Mouse (Mus musculus) forebrain, postnatal 0 days (tissue): ENCODE measurements around the gene Kcnk1. TPM values are rescaled to one million over a fixed set of nuclear protein-coding genes. Genes with fewer than 3 reads are reported as not detected.

Experiments
- ATAC-seq: fragments of 200-750 bp; cut with Nextera tagmentation; 2 replicates; pipeline ENCODE4 v1.8.0; 2017; ENCODE audit warnings: mild to moderate bottlenecking, moderate library complexity
- DNase-seq: peaks from one replicate; pipeline ENCODE4 v3.0.0-alpha.2; 2015
- H3K27ac ChIP-seq: fragments of 300-500 bp; sonication (generic); 2 replicates; pipeline ENCODE4 v1.5.1; 2014; ENCODE audit warnings: low read depth, mild to moderate bottlenecking, antibody characterized with exemption, low read length, moderate library complexity, mixed read lengths
- H3K27me3 ChIP-seq: fragments of 300-500 bp; sonication (generic); 2 replicates; pipeline ENCODE4 v1.6.1; 2014; ENCODE audit warnings: mild to moderate bottlenecking, low read length, mixed read lengths; ENCODE audit not compliant: insufficient read depth
- H3K36me3 ChIP-seq: fragments of 300-500 bp; sonication (generic); 2 replicates; pipeline ENCODE4 v1.6.1; 2014; ENCODE audit warnings: mild to moderate bottlenecking, moderate library complexity; ENCODE audit not compliant: insufficient read depth
- H3K4me1 ChIP-seq: fragments of 300-500 bp; sonication (generic); 2 replicates; pipeline ENCODE4 v1.6.1; 2014; ENCODE audit warnings: antibody characterized with exemption; ENCODE audit not compliant: insufficient read depth
- H3K4me2 ChIP-seq: fragments of 300-500 bp; sonication (generic); 2 replicates; pipeline ENCODE4 v1.6.1; 2014; ENCODE audit warnings: low read depth, mild to moderate bottlenecking, moderate library complexity
- H3K4me3 ChIP-seq: fragments of 300-500 bp; sonication (generic); 2 replicates; pipeline ENCODE4 v1.5.1; 2014; ENCODE audit warnings: low read depth, low read length, mixed read lengths
- H3K9ac ChIP-seq: fragments of 300-500 bp; sonication (generic); 2 replicates; pipeline ENCODE4 v1.6.1; 2014; ENCODE audit warnings: mild to moderate bottlenecking
- H3K9me3 ChIP-seq: fragments of 300-500 bp; sonication (generic); 2 replicates; pipeline ENCODE4 v1.6.1; 2016; ENCODE audit warnings: low read length
- CTCF ChIP-seq: sonication (generic); IDR thresholded peaks from 2 replicates; pipeline ENCODE4 v1.5.1; 2016; ENCODE audit warnings: antibody characterized with exemption, control low read depth, low read depth
- WGBS: fragments of 180-500 bp; shearing (Covaris S2); extraction: QIAGEN DNeasy Blood & Tissue Kit; methylation state at CpG from one replicate; pipeline ENCODE4 v1.1.7; 2014; 5-methylcytosine and 5-hydroxymethylcytosine counted together
- polyA plus RNA-seq: library from polyadenylated mRNA; unstranded; fragments of >200 nt; fragmentation: Nextera tagmentation; extraction: Ambion mirVana; gene quantifications from 2 replicates; pipeline ENCODE4 v1.2.1, GENCODE M21; 2015
- total RNA-seq: library from RNA; depleted of rRNA; stranded (reverse); fragments of >200 nt; gene quantifications from 2 replicates; pipeline ENCODE4 v1.2.3, GENCODE M21; 2014; rRNA removed

Gene Kcnk1
- total and polyA plus RNA-seq, 2 experiments from 2014 or later = 38.8 to 43.9 TPM

DNA sequence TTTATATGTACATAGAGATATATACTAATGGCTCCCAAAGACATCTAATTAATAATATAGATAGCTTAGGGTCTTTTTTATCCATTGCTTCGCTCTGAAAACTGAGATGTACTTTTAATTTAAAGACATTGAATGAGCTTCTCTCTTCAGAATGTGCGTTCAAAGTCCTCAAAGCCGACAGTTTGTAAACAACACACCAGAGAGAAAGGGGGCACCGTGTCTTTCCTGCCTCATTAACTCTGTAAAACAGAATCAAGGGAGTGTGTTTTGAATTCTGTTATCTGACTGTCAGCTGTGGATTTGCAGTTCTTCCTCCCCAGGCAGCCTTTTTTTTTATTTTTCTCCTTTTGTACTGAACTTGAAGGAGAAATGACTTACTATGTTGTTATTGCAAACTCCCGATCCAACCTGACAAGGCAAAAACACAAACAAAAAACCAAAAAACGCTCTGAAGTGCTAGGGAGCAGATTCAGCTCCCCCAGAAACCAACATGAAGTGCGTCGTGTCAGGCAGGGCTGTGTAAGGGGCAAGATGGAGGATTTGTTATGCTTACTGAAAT is 69.7 kb downstream of the Kcnk1 start:
- H3K27ac ChIP-seq = peak overlapping the region; percentile 21; the same call in 1 of the 2 replicates
- WGBS = 23% methylated on average over 8 of the region's 8 CpGs
- DNase-seq = no peak

DNA sequence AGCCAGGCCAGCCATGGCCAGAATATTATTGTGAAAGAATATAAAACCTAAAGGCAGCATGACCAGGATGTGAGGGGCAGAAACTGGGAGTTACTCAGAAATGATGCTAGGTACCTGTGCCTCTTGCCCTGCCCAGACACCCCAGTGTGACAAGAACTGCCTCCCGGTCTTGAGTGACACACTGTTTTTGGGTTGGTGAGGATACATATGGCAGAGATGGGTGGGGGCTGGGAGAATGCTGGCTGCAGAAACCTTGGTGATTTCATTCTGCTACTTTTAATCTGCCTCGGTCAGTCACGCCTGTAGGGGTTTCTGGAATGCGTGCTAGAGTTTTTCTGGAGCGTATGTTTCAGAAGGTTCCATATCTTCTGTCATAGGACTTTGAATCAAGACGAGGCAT is 72.3 kb downstream of the Kcnk1 start:
- Histone ChIP-seq H3K4me1 (no peaks in the 10 kb centered on the region), H3K27me3 (no peaks in the 10 kb centered on the region), H3K4me3 (no peak overlapping the region), H3K9me3 (no peaks in the 10 kb centered on the region), H3K27ac (no peak overlapping the region), H3K36me3 (no peaks in the 10 kb centered on the region), H3K9ac (no peak overlapping the region), H3K4me2 (no peak overlapping the region)
- DNase-seq (no peak), ATAC-seq (no peak)
- no peak for TF ChIP-seq CTCF
- WGBS = 47% methylated on average over 6 of the region's 6 CpGs

More for the DNA sequence above, 69.7 kb downstream of the Kcnk1 start:
- Histone ChIP-seq H3K9me3 (no peaks in the 10 kb centered on the region), H3K4me1 (no peaks in the 10 kb centered on the region), H3K4me2 (no peak overlapping the region), H3K4me3 (no peak overlapping the region), H3K27me3 (no peaks in the 10 kb centered on the region), H3K9ac (no peak overlapping the region), H3K36me3 (no peaks in the 10 kb centered on the region)
- TF ChIP-seq CTCF = no peak
- ATAC-seq = peak; percentile 32; the same call in 1 of the 2 replicates

DNA sequence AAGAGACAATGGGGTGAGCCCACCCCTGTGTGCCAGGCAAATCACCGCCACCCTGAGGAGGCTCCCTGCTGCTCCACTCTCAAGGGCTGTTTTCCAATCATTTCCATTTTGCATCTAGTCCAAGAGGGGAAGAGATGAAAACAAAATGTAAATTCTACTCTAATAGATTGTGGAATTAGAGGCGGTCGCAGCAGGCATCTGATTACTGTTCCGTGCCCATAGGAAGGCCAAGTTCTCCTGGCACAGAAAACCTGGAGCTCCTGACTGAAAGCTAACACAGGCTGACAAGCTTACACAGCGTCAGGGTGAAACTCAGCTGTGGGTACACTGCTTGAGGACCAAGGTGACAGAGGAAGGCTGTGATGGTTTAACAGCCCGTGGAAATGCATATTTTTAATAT is 73.2 kb downstream of the Kcnk1 start:
- WGBS = 40% methylated on average over 6 of the region's 6 CpGs
- no peak overlapping the region for H3K9ac ChIP-seq
- H3K9me3 ChIP-seq = no peaks in the 10 kb centered on the region
- no peaks in the 10 kb centered on the region for H3K27me3 ChIP-seq
- no peak overlapping the region for H3K4me3 ChIP-seq
- no peak for TF ChIP-seq CTCF
- ATAC-seq = peak; percentile 46
- H3K4me1 ChIP-seq = peaks cover 6% of the 10 kb centered on the region
- H3K4me2 ChIP-seq = no peak overlapping the region
- peak; percentile 37 for DNase-seq
- no peak overlapping the region; the same call in 1 of the 2 replicates for H3K27ac ChIP-seq
- no peaks in the 10 kb centered on the region for H3K36me3 ChIP-seq

DNA sequence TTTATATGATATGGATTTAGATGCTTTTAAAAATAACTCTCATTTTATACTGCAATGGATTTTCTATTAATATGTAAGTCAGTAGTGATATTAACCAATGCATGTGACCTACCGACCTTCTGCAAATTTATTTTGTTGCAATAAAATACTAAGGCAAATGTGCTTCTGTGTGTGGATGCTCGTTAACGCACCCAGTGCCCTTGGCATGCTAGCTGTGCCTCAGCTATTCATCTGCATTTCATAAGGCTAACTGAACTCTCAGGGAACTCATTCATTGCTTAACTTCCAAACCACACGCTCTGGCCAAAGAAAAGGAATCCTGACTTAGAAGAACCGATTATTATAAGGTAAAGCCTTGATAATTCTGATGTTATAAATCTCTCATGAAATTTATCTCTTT is 77.7 kb downstream of the Kcnk1 start:
- no peak for TF ChIP-seq CTCF
- ATAC-seq (no peak), DNase-seq (peak; percentile 16)
- H3K27ac ChIP-seq = 0 out of 2 replicates have a peak overlapping the region, but pooled peaks have one; percentile 30
- no peaks in the 10 kb centered on the region for H3K36me3 ChIP-seq
- no peaks in the 10 kb centered on the region for H3K27me3 ChIP-seq
- no peak overlapping the region for H3K4me2 ChIP-seq
- no peak overlapping the region for H3K9ac ChIP-seq
- H3K4me3 ChIP-seq = no peak overlapping the region
- peaks cover 12% of the 10 kb centered on the region for H3K4me1 ChIP-seq
- no peaks in the 10 kb centered on the region for H3K9me3 ChIP-seq
- WGBS = 23% methylated on average over 5 of the region's 5 CpGs

DNA sequence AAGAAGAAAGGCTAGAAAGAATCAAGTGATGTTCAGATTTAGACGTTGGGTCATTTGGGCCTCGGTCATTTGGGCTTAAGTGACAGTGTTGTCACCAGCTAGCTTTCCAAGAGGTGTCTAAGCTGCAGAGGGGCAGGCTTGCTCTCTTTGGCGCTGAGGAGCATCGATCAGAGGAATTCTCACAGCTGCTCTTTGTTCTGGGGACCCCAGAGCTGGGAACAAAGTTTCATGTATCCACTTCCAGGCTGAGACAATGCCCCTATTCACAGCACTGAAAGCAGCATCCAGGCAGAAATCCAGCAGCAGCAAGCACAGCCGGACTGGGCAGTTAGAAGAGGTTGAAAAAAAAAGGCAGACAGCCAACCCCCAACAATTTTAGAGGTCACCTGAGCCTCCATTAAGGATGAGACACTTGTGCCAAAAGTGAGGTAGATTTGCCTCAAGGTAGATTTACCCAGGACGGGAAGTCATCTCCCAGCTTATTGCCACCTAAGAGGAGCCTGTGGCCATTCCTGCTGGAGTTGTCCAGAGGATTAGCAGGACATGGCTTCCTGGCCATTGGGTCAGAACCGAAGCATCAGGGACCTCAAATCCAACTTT is 78.3 kb downstream of the Kcnk1 start:
- no peak overlapping the region for H3K4me2 ChIP-seq
- 0 out of 2 replicates have a peak overlapping the region, but pooled peaks have one; percentile 30 for H3K27ac ChIP-seq
- peak; percentile 85 for ATAC-seq
- no peak overlapping the region for H3K9ac ChIP-seq
- peak; percentile 55 for DNase-seq
- no peak for TF ChIP-seq CTCF
- peaks cover 12% of the 10 kb centered on the region for H3K4me1 ChIP-seq
- no peaks in the 10 kb centered on the region for H3K36me3 ChIP-seq
- H3K4me3 ChIP-seq = no peak overlapping the region
- 14% methylated on average over 7 of the region's 7 CpGs for WGBS
- no peaks in the 10 kb centered on the region for H3K27me3 ChIP-seq
- no peaks in the 10 kb centered on the region for H3K9me3 ChIP-seq

DNA sequence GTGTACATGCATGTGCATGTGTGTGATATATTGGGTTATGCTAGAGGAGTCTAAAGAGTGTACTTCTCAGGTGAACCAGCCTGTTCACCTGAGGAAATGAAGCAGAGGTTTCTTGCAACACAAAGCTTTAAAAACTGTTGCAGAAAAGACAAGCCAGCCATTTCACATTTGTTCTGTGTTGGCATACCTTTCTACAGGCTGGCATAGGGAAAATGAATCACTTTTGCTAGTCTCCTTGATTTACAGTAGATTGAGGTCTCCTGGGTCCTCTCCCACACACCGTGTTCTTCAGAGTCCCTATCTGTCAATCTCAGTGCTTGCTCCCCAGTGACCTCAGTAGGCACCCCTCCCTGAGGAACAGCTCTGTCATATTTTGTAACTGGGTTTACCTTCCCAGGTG is 79.1 kb downstream of the Kcnk1 start:
- no peak overlapping the region for H3K9ac ChIP-seq
- H3K4me1 ChIP-seq = peaks cover 12% of the 10 kb centered on the region
- no peaks in the 10 kb centered on the region for H3K36me3 ChIP-seq
- H3K27ac ChIP-seq = no peak overlapping the region
- H3K4me2 ChIP-seq = no peak overlapping the region
- ATAC-seq = no peak
- no peak for TF ChIP-seq CTCF
- no peak for DNase-seq
- no peak overlapping the region for H3K4me3 ChIP-seq
- no peaks in the 10 kb centered on the region for H3K9me3 ChIP-seq
- 80% methylated on average over 1 of the region's 1 CpGs for WGBS
- no peaks in the 10 kb centered on the region for H3K27me3 ChIP-seq

DNA sequence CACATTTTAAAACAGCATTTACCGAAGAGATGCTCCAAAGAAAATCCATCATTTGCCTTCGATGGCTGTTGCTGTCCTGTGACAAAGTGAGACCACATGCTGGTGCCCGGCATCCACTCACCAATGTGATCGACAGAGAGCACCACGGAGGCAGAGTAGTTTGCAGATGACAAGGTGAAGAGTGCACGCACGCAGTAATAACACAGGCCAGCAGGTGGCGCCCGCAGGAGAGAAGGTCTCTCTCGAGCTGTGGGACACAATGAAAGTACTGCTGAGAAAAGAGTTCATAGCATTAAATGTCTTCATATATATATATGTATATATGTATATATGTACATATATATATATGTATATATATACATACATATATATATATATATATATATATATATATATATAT is 80.4 kb downstream of the Kcnk1 start:
- H3K9ac ChIP-seq = no peak overlapping the region

More for the DNA sequence above, 80.4 kb downstream of the Kcnk1 start:
- Histone ChIP-seq H3K36me3 (no peaks in the 10 kb centered on the region), H3K27me3 (no peaks in the 10 kb centered on the region), H3K4me2 (no peak overlapping the region), H3K4me1 (peaks cover 12% of the 10 kb centered on the region), H3K4me3 (no peak overlapping the region), H3K9me3 (no peaks in the 10 kb centered on the region), H3K27ac (no peak overlapping the region)
- peak; percentile 50; the same call in 1 of the 2 replicates for ATAC-seq
- 17% methylated on average over 10 of the region's 10 CpGs for WGBS
- peak; percentile 78 for TF ChIP-seq CTCF
- DNase-seq = peak; percentile 67

Other genes with a start within 250 kb of the Kcnk1 start
- gene Pcnx2, start 96.9 kb upstream of the Kcnk1 start, total RNA-seq = 10.0 and 12.3 TPM in 2 replicates
- 1.8 and 2.1 TPM in 2 replicates for gene Pcnx2, start 96.9 kb upstream of the Kcnk1 start, polyA plus RNA-seq
- gene Map3k21, start 84.7 kb upstream of the Kcnk1 start, total RNA-seq = 2.3 and 3.2 TPM in 2 replicates
- 0.49 and 0.85 TPM in 2 replicates for gene Map3k21, start 84.7 kb upstream of the Kcnk1 start, polyA plus RNA-seq